Comparison of ENCODE assay signal across 15 mouse cellular contexts in the genomic region with DNA sequence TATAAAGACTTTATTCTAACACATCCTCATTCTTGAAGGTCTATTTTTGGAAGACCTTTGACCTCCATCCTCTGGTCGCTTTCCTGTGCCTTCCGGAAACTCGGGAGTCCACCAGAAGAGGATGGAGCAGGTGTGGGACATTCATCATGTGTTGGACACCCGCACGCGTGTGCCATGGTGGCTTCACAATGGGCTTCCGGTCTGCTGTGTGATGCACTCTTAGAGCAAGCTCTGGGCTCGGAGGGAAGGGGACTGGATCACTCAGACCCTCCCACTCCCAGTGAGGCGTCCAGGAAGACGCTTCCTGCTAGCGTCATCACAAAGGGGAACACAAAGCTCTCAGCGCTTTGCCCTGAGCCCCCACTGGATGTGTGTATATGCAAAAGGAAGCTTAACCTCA.
DNase-seq lines count a peak whose midpoint lies in the region; ATAC-seq and TF ChIP-seq lines count a peak whose summit lies in the region.
"Had no signal": no experiment of that assay in that cellular context is flagged by ENCODE, and none has a peak within 500 bp of the region (broad histone marks: within the 10 kb centered on the region; RNA-seq: fewer than 3 reads in every experiment).

No protein-coding gene starts in this region.

- TF ChIP-seq CTCF in intestine, postnatal 0 days (IDR thresholded peaks at IDR 0.05; ENCODE audit: low read depth) = no peak

- H3K4me3 ChIP-seq in intestine, embryonic 16.5 days (ENCODE audit: low read length) = no peak overlapping the region
- no peak overlapping the region for H3K4me3 ChIP-seq in intestine, postnatal 0 days (ENCODE audit: low read depth, low read length)
- H3K4me3 ChIP-seq: midbrain, embryonic 12.5 days had no signal

- ATAC-seq in intestine, embryonic 16.5 days = 0 out of 2 replicates have a peak, but pooled peaks have one; percentile 59
- no peak for ATAC-seq in intestine, postnatal 0 days
- ATAC-seq: forebrain, embryonic 14.5 days had no signal

- H3K4me2 ChIP-seq in intestine, embryonic 16.5 days (ENCODE audit: low read depth, low read length) = no peak overlapping the region
- no peak overlapping the region for H3K4me2 ChIP-seq in intestine, postnatal 0 days (replicated peaks; ENCODE audit: low read depth)
- H3K4me2 ChIP-seq: hindbrain, embryonic 14.5 days; midbrain, embryonic 12.5 days had no signal

- H3K9ac ChIP-seq in intestine, embryonic 16.5 days (ENCODE audit: low read depth, low read length) = no peak overlapping the region
- no peak overlapping the region for H3K9ac ChIP-seq in intestine, postnatal 0 days (ENCODE audit: low read depth, low read length)
- H3K9ac ChIP-seq: hindbrain, embryonic 14.5 days; midbrain, embryonic 12.5 days had no signal

- no peaks in the 10 kb centered on the region for H3K36me3 ChIP-seq in intestine, embryonic 16.5 days (ENCODE audit: control insufficient read depth, insufficient read depth, low read length)
- H3K36me3 ChIP-seq in intestine, postnatal 0 days (ENCODE audit: control insufficient read depth, insufficient read depth) = no peaks in the 10 kb centered on the region
- H3K36me3 ChIP-seq: midbrain, embryonic 12.5 days had no signal

- H3K27me3 ChIP-seq in intestine, embryonic 16.5 days (replicated peaks; ENCODE audit: control insufficient read depth, insufficient read depth, low read length) = no peaks in the 10 kb centered on the region
- no peaks in the 10 kb centered on the region for H3K27me3 ChIP-seq in intestine, postnatal 0 days (replicated peaks; ENCODE audit: control insufficient read depth, insufficient read depth, low read length)
- H3K27me3 ChIP-seq: midbrain, embryonic 12.5 days had no signal

- DNase-seq in adrenal gland, postnatal 14 days = peak; percentile 41
- no peak for DNase-seq in adrenal gland, adult 18-20 months (ENCODE audit: low spot score in 2 of 2)
- peak; percentile 5 for DNase-seq in adrenal gland, postnatal 25 days
- DNase-seq in kidney, postnatal 25 days = peak; percentile 37 to 75
- DNase-seq in urinary bladder, postnatal 25 days (ENCODE audit: low spot score) = no peak
- DNase-seq in testis, postnatal 10 days (ENCODE audit: low spot score) = no peak
- DNase-seq: cerebellum, adult 11-12 months; layer of hippocampus, postnatal 36 days; left cerebral cortex, postnatal 4 days; right cerebral cortex, postnatal 25 days had no signal

- WGBS in intestine, embryonic 16.5 days = 77% methylated on average over 12 of the region's 12 CpGs
- WGBS in intestine, postnatal 0 days = 83% methylated on average over 12 of the region's 12 CpGs

- H3K27ac ChIP-seq in intestine, embryonic 16.5 days (ENCODE audit: low read length) = no peak overlapping the region
- H3K27ac ChIP-seq in intestine, postnatal 0 days (ENCODE audit: low read depth, low read length) = no peak overlapping the region
- H3K27ac ChIP-seq: hindbrain, embryonic 14.5 days; midbrain, embryonic 12.5 days had no signal

- H3K9me3 ChIP-seq in intestine, embryonic 16.5 days (ENCODE audit: control insufficient read depth, low read length) = no peaks in the 10 kb centered on the region
- H3K9me3 ChIP-seq in intestine, postnatal 0 days (ENCODE audit: control insufficient read depth) = no peaks in the 10 kb centered on the region
- H3K9me3 ChIP-seq: midbrain, embryonic 12.5 days had no signal

- 0 out of 2 replicates have a peak, but pooled peaks cover 5% of the 10 kb centered on the region for H3K4me1 ChIP-seq in intestine, embryonic 16.5 days (ENCODE audit: control insufficient read depth, insufficient read depth, low read length)
- no peaks in the 10 kb centered on the region for H3K4me1 ChIP-seq in intestine, postnatal 0 days (replicated peaks; ENCODE audit: control insufficient read depth, insufficient read depth, low read length)
- H3K4me1 ChIP-seq: midbrain, embryonic 12.5 days had no signal

Comparison
In these comparisons a context has a peak if more than half of its experiments do, and no peak if none do; other contexts are left out.
1. DNase-seq: peak in adrenal gland, postnatal 14 days (single experiment), adrenal gland, postnatal 25 days (single experiment) and kidney, postnatal 25 days (2 of 2); none in adrenal gland, adult 18-20 months (0 of 2), urinary bladder, postnatal 25 days (single experiment) and testis, postnatal 10 days (single experiment).